Mouse (Mus musculus) neutrophil, adult 65 days (primary cell): ENCODE data around the gene Ndufs7. TPM values are rescaled to one million over a fixed set of nuclear protein-coding genes. Genes with fewer than 3 reads are reported as not detected.

Experiments
- total RNA-seq: library from RNA; stranded (reverse); gene quantifications from 2 replicates; pipeline ENCODE4 v1.2.4, GENCODE M21; 2023

Ndufs7 gene
- total RNA-seq: 44.9 and 49.8 TPM in 2 replicates

DNA sequence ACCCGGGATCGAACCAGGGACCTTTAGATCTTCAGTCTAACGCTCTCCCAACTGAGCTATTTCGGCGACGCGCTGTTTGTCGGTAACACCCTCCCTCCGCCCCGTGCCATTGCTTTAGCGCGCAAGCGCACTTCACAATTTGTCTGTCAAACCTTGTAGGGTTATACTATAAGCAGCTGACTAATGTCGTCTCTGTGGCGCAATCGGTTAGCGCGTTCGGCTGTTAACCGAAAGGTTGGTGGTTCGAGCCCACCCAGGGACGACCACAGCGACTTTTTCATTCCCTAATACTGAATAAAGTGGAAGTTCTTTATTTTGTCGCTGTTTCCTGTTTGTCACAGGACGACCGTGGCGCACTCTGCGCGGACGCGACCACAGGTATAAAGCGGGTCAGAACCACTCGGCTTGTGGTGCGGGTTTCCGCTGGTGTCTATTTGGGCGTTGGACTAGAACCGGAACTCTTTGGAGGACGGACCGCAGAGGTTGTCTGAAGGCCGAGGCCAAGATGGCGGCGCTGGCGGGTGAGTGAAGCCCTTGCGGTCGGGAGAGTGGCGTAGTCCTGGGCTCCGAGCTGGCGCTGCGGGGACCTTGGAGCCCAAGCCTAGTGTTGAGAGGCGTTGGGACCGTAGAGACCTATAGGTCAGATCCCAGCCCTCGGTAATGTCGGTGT lies at the start of gene Ndufs7:
TSS of gene Ndufs7 (plus strand) at position 151 of the 670 bp plus-strand sequence.

DNA sequence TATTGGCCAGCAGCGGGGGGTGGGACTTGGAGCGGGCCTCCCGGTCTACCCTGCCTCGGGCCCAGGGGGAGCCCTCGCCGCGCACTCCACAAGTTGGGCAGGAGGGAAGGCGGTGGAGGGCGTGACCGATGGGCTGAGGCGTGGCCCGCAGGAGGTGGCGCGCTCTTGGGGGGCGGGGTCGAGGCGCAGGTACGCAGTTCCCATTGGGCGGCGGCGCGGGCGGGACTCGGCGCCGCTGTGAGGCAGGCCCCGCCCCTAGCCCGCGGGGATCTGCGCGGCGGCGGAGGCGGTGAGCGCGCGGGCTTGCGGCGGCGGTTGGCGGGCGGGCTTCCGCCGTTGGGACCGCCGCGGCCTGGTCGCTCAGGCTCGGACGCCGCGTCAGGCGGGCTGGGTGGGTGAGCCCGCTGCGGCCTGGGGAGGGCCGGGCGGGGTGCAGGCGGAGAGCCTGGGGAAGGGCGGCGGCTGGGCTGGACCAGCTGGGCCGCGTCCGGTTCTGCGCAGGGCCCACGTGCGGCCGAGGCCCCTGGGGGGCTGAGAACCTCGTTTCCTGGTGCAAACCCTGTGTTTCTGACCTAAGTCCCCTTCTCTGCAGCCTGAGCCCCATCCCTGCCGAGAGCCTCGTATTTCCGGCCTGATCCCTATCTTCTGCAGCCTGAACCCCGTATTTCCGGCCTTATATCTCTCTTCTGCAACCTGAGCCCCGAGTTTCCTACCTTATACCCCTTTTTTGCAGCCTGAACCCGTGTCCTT lies 22.3 kb upstream of the Ndufs7 start, which contains the start of gene Mum1:
TSS of gene Mum1 (plus strand) at position 19 of the 750 bp plus-strand sequence.

DNA sequence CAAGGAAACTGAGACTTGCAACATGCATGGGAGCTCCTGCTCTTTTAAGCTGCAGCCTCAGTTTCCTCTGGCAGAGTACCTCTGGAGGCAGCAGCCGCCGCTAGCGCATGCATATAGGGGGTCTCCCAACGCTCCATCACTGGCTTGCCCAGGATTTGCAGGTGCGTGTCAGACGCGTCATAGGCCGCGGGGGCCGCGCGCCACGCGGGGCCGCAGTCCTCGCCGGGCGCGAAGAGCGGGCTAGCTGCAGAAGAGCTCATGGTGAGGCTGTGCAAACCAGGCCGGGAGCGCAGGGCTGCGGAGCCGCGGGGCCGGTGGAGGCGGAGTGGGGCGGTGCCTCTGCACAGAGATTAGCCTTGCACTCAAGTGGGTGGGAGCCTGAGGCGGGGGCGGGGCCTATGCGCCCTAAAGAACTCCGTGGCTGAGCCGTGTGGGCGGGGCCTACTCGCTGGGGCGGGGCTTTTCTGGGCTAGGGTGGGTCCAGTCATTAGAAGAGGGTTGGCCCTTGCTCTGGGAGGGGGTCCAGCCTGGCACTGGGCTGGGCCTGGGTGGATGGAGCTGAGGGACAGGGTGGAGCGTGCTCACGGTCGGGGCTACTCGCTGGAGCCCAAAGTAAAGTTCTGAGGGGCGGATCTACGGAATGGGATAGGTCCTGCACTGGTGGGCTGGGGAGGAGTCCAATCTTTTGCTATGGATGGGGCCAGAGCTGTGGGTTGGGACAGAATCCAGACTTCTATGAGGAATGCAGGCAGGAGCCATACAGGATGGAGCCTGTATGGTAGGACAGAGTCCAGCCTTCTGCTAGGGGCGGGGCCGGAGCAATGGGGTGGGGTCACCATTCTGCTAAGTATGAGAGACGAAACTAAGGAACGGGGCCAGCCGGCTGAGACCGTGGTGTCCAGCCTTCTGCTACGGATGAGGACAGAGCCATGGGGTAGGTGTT lies 12.0 kb downstream of the Ndufs7 start, which contains the start of the genes Gamt and Dazap1:
TSS of gene Gamt (minus strand) at position 371 of the 943 bp plus-strand sequence.
TSS of gene Dazap1 (plus strand) at position 845 of the 943 bp plus-strand sequence.

DNA sequence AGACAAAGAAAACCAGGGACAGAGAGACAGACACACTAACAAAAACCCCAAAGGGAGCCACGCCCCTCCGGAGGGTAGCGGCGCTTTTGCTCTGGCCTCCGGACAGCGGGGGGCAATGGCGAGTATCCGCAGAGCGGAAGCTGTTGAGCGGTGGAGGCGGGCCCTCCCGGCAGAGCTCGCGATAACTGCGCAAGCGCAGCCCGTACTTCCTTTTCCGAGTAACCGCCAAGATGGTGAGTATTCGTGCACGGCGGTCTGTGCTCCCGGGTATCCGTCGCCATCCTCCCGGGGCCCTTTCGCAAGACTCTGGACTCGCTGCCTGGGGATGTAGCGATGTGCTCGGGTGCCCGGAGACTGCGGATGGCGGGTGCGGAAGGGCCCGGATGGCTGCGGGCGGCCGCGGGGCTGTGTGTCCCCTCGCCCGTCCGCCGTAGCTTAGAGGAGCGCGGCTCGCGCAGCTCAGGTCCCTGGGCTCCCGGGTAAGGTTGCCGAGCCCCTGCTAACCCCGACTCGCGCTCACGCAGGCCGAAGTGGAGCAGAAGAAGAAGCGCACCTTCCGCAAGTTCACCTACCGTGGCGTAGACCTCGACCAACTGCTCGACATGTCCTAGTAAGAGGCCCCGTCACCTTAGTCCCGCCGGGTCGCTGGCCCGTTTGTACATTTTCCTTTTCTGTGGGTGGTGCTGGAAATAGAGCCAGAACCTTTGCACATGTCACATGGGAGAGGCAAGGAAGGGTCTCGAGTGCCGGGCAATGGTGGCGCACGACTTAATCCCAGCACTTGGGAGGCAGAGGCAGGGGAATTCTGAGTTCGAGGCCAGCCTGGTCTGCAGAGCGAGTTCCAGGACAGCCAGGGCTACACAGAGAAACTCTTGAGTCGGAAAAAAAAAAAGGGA lies 43.6 kb downstream of the Ndufs7 start, which contains the start of gene Rps15:
TSS of gene Rps15 (plus strand) at position 203 of the 896 bp plus-strand sequence.

GRCm38 (mm10) chr10:80295618-80296425 lies 46.9 kb downstream of the Ndufs7 start, which contains the start of gene Apc2:
TSS of gene Apc2 (plus strand) at chr10:80295977.

Other genes starting within 250 kb of the Ndufs7 start
- gene Arhgap45, start 232.5 kb upstream of the Ndufs7 start, total RNA-seq: 445 and 546 TPM in 2 replicates
- 31.6 and 36.0 TPM in 2 replicates for gene Polr2e, start 209.3 kb upstream of the Ndufs7 start, total RNA-seq
- gene Gpx4, start 202.0 kb upstream of the Ndufs7 start, total RNA-seq: 228 and 229 TPM in 2 replicates
- 164 and 210 TPM in 2 replicates for gene Sbno2, start 143.6 kb upstream of the Ndufs7 start, total RNA-seq
- 193 and 249 TPM in 2 replicates for gene Stk11, start 133.3 kb upstream of the Ndufs7 start, total RNA-seq
- gene Atp5d, start 110.5 kb upstream of the Ndufs7 start, total RNA-seq: 81.5 and 92.7 TPM in 2 replicates
- gene Cbarp, start 108.3 kb upstream of the Ndufs7 start, total RNA-seq: 0.61 and 1.3 TPM in 2 replicates
- 220 and 226 TPM in 2 replicates for gene Midn, start 100.8 kb upstream of the Ndufs7 start, total RNA-seq
- gene Cirbp, start 83.1 kb upstream of the Ndufs7 start, total RNA-seq: 41.2 and 65.3 TPM in 2 replicates
- 1.8 and 2.7 TPM in 2 replicates for gene 1600002K03Rik, start 76.2 kb upstream of the Ndufs7 start, total RNA-seq
- not detected in 2 replicates for gene Efna2, start 69.6 kb upstream of the Ndufs7 start, total RNA-seq
- 20.6 and 22.3 TPM in 2 replicates for gene Mum1, start 22.7 kb upstream of the Ndufs7 start, total RNA-seq
- gene Gamt, start 11.9 kb downstream of the Ndufs7 start, total RNA-seq: 4.0 and 4.8 TPM in 2 replicates
- gene Dazap1, start 12.4 kb downstream of the Ndufs7 start, total RNA-seq: 71.8 and 72.5 TPM in 2 replicates
- gene Rps15, start 43.3 kb downstream of the Ndufs7 start, total RNA-seq: 539 and 578 TPM in 2 replicates
- gene Apc2, start 46.9 kb downstream of the Ndufs7 start, total RNA-seq: not detected in 2 replicates
- gene 2310011J03Rik, start 71.4 kb downstream of the Ndufs7 start, total RNA-seq: 29.5 and 40.3 TPM in 2 replicates
- gene Pcsk4, start 80.4 kb downstream of the Ndufs7 start, total RNA-seq: not detected in 2 replicates
- gene Reep6, start 80.8 kb downstream of the Ndufs7 start, total RNA-seq: 0.44 and 0.54 TPM in 2 replicates
- gene Adamtsl5, start 99.3 kb downstream of the Ndufs7 start, total RNA-seq: not detected in 2 replicates
- gene Plk5, start 107.3 kb downstream of the Ndufs7 start, total RNA-seq: not detected in 2 replicates
- 1.9 and 2.6 TPM in 2 replicates for gene Mex3d, start 138.5 kb downstream of the Ndufs7 start, total RNA-seq
- gene Mbd3, start 150.4 kb downstream of the Ndufs7 start, total RNA-seq: 30.1 and 33.3 TPM in 2 replicates
- gene Uqcr11, start 157.7 kb downstream of the Ndufs7 start, total RNA-seq: 68.5 and 72.8 TPM in 2 replicates
- 40.0 and 42.1 TPM in 2 replicates for gene Tcf3, start 184.5 kb downstream of the Ndufs7 start, total RNA-seq
- not detected in 2 replicates for gene Onecut3, start 245.7 kb downstream of the Ndufs7 start, total RNA-seq